Mouse (Mus musculus) NIH3T3 (cell line): ENCODE data around the gene Lamc2.
"Not testable (repeated sequence)": the region's sequence is repeated elsewhere in the genome, so short reads cannot be mapped to it uniquely, and the experiment has no call there.

Experiments used
- DNase-seq: peaks from one replicate; pipeline ENCODE4 v3.0.0-alpha.2; 2012; ENCODE audit warnings: low read depth

The Lamc2 gene

GRCm38 (mm10) chr1:153095328-153095727 lies 90.9 kb downstream of the Lamc2 start:
- no peak for DNase-seq

- DNase-seq, result no peak
These were observed 91.8 kb downstream of the Lamc2 start for GRCm38 (mm10) chr1:153094226-153095076.

- no peak for DNase-seq
These were observed 92.7 kb downstream of the Lamc2 start for GRCm38 (mm10) chr1:153093581-153093980.

GRCm38 (mm10) chr1:153093172-153093571 lies 93.1 kb downstream of the Lamc2 start:
- no peak for DNase-seq

- peak; percentile 99 for DNase-seq
These were observed 93.8 kb downstream of the Lamc2 start for GRCm38 (mm10) chr1:153092237-153092975.

- no peak for DNase-seq
These were observed 94.6 kb downstream of the Lamc2 start for GRCm38 (mm10) chr1:153091438-153092236.

GRCm38 (mm10) chr1:153090807-153091206 lies 95.4 kb downstream of the Lamc2 start:
- DNase-seq, result no peak

- no peak for DNase-seq
These were observed 96.2 kb downstream of the Lamc2 start for GRCm38 (mm10) chr1:153090081-153090480.

GRCm38 (mm10) chr1:153087771-153088170 lies 98.5 kb downstream of the Lamc2 start:
- no peak for DNase-seq

GRCm38 (mm10) chr1:153085198-153085597 lies 101.0 kb downstream of the Lamc2 start:
- DNase-seq, result no peak

GRCm38 (mm10) chr1:153084191-153084590 lies 102.1 kb downstream of the Lamc2 start:
- DNase-seq, result peak; percentile 58

GRCm38 (mm10) chr1:153083233-153083632 lies 103.0 kb downstream of the Lamc2 start:
- DNase-seq, result not testable (repeated sequence)

GRCm38 (mm10) chr1:153075955-153076354 lies 110.3 kb downstream of the Lamc2 start:
- no peak for DNase-seq

GRCm38 (mm10) chr1:153075087-153075736 lies 111.0 kb downstream of the Lamc2 start:
- no peak for DNase-seq

GRCm38 (mm10) chr1:153073441-153073840 lies 112.8 kb downstream of the Lamc2 start:
- no peak for DNase-seq
